Mouse (Mus musculus): ENCODE measurements around the gene Abtb1. TPM values are rescaled to one million over a fixed set of nuclear protein-coding genes. Genes with fewer than 3 reads are reported as not detected.

Abtb1 gene
- polyA plus RNA-seq, 2 experiments = 24.9 to 50.8 TPM

DNA sequence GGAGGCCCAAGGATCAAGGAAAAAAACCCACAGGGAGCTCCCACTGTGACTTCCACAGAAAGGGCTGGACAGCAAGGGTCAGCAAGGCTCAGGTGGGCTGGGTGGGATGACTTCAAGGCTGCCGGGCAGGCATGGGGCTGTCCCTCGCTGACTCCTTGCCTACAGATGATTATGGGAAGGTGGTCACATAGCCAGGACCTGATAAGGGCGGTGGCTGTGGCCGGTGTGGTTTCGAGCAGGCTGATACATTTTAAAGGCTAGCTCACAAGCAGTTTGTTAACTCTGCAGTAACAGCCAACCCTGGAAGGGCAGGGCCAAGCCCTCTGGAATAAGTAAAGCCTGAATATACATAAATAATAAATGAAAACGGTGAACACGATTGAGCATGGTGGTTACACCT is 38.7 kb downstream of the Abtb1 start:
- no peak overlapping the region for H3K9ac ChIP-seq (ENCODE audit: low read depth, low read length, severe bottlenecking)
- no peaks in the 10 kb centered on the region for H3K4me1 ChIP-seq (ENCODE audit: control insufficient read depth, insufficient read depth, low read length)
- no peak for DNase-seq (ENCODE audit: low spot score)
- no peak overlapping the region for H3K27ac ChIP-seq (replicated peaks; ENCODE audit: low read depth, low read length)
- no peak for TF ChIP-seq POLR2A (IDR thresholded peaks at IDR 0.05; ENCODE audit: borderline replicate concordance, extremely low read depth, insufficient read depth, insufficient read length)
- H3K36me3 ChIP-seq (ENCODE audit: control insufficient read depth, insufficient read depth, low read length) = no peaks in the 10 kb centered on the region
- WGBS = 88% methylated on average over 7 of the region's 7 CpGs
- H3K4me2 ChIP-seq (replicated peaks; ENCODE audit: low read depth, low read length, severe bottlenecking) = no peak overlapping the region
- no peaks in the 10 kb centered on the region for H3K27me3 ChIP-seq (ENCODE audit: control insufficient read depth, insufficient read depth, low read length)
- ATAC-seq (ENCODE audit: low FRiP score, low read depth) = no peak
- no peak overlapping the region for H3K4me3 ChIP-seq (replicated peaks; ENCODE audit: low read length)
- no peaks in the 10 kb centered on the region for H3K9me3 ChIP-seq (ENCODE audit: control insufficient read depth, low read length)

DNA sequence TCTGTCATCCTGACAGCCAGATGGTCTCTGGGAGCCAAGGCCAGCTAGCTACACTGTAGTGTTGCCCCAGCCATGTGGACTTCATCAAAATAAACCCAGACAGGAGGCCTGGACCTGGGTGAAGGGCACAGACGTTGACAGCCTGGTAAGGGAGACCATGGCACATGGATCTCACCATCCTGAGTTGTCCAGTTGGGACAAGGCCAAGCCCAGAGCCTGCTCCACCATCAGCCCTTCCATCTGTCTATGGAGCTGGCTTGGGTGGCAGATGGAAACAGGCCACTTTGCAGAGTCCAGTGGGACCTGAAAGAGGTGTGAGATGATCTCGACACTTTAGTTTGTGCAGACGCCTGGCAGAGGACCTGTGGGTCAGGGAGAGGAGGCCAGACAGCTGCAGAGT is 41.0 kb downstream of the Abtb1 start:
- 16% methylated on average over 3 of the region's 3 CpGs for WGBS
- Histone ChIP-seq H3K9ac (ENCODE audit: low read depth, low read length, severe bottlenecking) (no peak overlapping the region), H3K9me3 (ENCODE audit: control insufficient read depth, low read length) (no peaks in the 10 kb centered on the region), H3K4me3 (replicated peaks; ENCODE audit: low read length) (no peak overlapping the region), H3K36me3 (ENCODE audit: control insufficient read depth, insufficient read depth, low read length) (no peaks in the 10 kb centered on the region), H3K27me3 (ENCODE audit: control insufficient read depth, insufficient read depth, low read length) (no peaks in the 10 kb centered on the region), H3K27ac (replicated peaks; ENCODE audit: low read depth, low read length) (0 out of 2 replicates have a peak overlapping the region, but pooled peaks have one; percentile 8), H3K4me1 (ENCODE audit: control insufficient read depth, insufficient read depth, low read length) (no peaks in the 10 kb centered on the region), H3K4me2 (replicated peaks; ENCODE audit: low read depth, low read length, severe bottlenecking) (no peak overlapping the region)
- no peak for TF ChIP-seq POLR2A (IDR thresholded peaks at IDR 0.05; ENCODE audit: borderline replicate concordance, extremely low read depth, insufficient read depth, insufficient read length)
- ATAC-seq (ENCODE audit: low FRiP score, low read depth) (no peak), DNase-seq (ENCODE audit: low spot score) (no peak)

DNA sequence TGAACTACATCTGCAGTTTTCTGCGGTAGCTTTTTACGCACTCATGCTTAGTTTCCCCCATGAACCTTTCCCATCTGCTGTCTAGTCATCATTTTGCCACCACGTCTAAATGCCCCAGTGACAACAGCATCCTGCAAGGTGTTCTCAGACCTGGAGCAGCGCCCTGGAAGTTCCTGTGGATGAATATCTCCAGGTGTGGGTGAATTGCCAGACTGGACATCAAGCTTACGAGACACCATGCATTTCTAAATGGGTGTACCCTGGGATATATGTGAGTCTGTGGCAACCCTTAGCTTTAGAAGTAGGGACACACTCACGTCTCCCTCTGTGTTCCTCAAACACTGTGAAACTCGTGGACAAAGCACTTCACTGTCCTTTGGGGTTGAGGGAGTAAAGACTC is 41.6 kb downstream of the Abtb1 start:
- no peaks in the 10 kb centered on the region for H3K27me3 ChIP-seq (ENCODE audit: control insufficient read depth, insufficient read depth, low read length)

DNA sequence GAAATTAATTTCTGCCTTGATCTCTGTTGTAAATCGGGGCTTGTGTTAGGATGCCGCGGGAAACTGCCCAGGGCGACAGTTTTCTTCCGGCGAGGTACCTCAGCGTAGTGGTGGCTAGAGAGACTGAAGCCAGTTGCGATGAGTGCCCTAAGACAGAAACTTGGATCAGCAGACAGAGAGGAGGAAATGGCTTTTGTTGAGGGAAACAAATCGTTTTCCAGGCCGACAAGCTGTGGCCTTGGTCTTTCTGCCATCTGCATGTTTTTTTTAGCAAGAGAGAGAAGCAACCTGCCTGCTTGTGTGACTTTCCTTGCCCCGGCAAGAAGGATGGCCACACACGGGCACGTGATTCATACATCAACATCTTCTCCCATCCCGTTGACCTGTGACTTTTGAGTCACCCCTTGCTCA is 47.2 kb downstream of the Abtb1 start:
- H3K27ac ChIP-seq (replicated peaks; ENCODE audit: low read depth, low read length) = no peak overlapping the region
- H3K4me2 ChIP-seq (replicated peaks; ENCODE audit: low read depth, low read length, severe bottlenecking) = no peak overlapping the region
- H3K27me3 ChIP-seq (ENCODE audit: control insufficient read depth, insufficient read depth, low read length) = no peaks in the 10 kb centered on the region
- no peaks in the 10 kb centered on the region for H3K9me3 ChIP-seq (ENCODE audit: control insufficient read depth, low read length)
- H3K4me3 ChIP-seq (replicated peaks; ENCODE audit: low read length) = no peak overlapping the region
- no peak overlapping the region for H3K9ac ChIP-seq (ENCODE audit: low read depth, low read length, severe bottlenecking)
- DNase-seq (ENCODE audit: low spot score) (no peak), ATAC-seq (ENCODE audit: low FRiP score, low read depth) (no peak)
- no peak for TF ChIP-seq POLR2A (IDR thresholded peaks at IDR 0.05; ENCODE audit: borderline replicate concordance, extremely low read depth, insufficient read depth, insufficient read length)
- H3K36me3 ChIP-seq (ENCODE audit: control insufficient read depth, insufficient read depth, low read length) = no peaks in the 10 kb centered on the region
- 31% methylated on average over 14 of the region's 14 CpGs for WGBS
- H3K4me1 ChIP-seq (ENCODE audit: control insufficient read depth, insufficient read depth, low read length) = peaks cover 4% of the 10 kb centered on the region; the same call in 1 of the 2 replicates

More for the DNA sequence above, 41.6 kb downstream of the Abtb1 start:
- Histone ChIP-seq H3K9ac (ENCODE audit: low read depth, low read length, severe bottlenecking) (no peak overlapping the region), H3K27ac (replicated peaks; ENCODE audit: low read depth, low read length) (no peak overlapping the region), H3K4me2 (replicated peaks; ENCODE audit: low read depth, low read length, severe bottlenecking) (no peak overlapping the region), H3K4me1 (ENCODE audit: control insufficient read depth, insufficient read depth, low read length) (no peaks in the 10 kb centered on the region), H3K4me3 (replicated peaks; ENCODE audit: low read length) (no peak overlapping the region), H3K9me3 (ENCODE audit: control insufficient read depth, low read length) (no peaks in the 10 kb centered on the region), H3K36me3 (ENCODE audit: control insufficient read depth, insufficient read depth, low read length) (no peaks in the 10 kb centered on the region)
- TF ChIP-seq POLR2A (IDR thresholded peaks at IDR 0.05; ENCODE audit: borderline replicate concordance, extremely low read depth, insufficient read depth, insufficient read length) = no peak
- 76% methylated on average over 7 of the region's 7 CpGs for WGBS
- ATAC-seq (ENCODE audit: low FRiP score, low read depth) (no peak), DNase-seq (ENCODE audit: low spot score) (no peak)

DNA sequence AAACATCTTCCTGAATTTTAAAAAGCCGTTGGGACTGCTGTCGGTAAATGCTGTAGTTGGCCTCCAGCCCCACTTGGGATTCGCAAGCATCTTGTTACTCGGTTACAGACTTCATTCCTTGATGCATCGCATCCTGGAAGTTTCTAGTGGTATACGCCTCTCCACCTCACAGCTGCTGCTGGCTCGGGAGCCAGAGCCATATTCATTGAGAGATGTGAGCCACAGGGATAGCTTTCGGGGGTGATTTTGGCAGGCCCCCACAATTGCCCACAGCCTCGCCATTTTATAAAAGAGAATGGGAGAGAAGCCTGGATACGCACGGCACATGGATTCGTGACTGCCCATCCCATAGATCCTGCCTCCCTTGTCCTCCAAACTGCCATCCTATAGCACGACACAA is 47.9 kb downstream of the Abtb1 start:
- 60% methylated on average over 13 of the region's 13 CpGs for WGBS
- Histone ChIP-seq H3K9me3 (ENCODE audit: control insufficient read depth, low read length) (no peaks in the 10 kb centered on the region), H3K4me2 (replicated peaks; ENCODE audit: low read depth, low read length, severe bottlenecking) (no peak overlapping the region), H3K27me3 (ENCODE audit: control insufficient read depth, insufficient read depth, low read length) (no peaks in the 10 kb centered on the region), H3K9ac (ENCODE audit: low read depth, low read length, severe bottlenecking) (no peak overlapping the region), H3K4me3 (replicated peaks; ENCODE audit: low read length) (no peak overlapping the region), H3K36me3 (ENCODE audit: control insufficient read depth, insufficient read depth, low read length) (no peaks in the 10 kb centered on the region), H3K4me1 (ENCODE audit: control insufficient read depth, insufficient read depth, low read length) (peaks cover 4% of the 10 kb centered on the region; the same call in 1 of the 2 replicates), H3K27ac (replicated peaks; ENCODE audit: low read depth, low read length) (no peak overlapping the region)
- ATAC-seq (ENCODE audit: low FRiP score, low read depth) = no peak
- TF ChIP-seq POLR2A (IDR thresholded peaks at IDR 0.05; ENCODE audit: borderline replicate concordance, extremely low read depth, insufficient read depth, insufficient read length) = no peak
- no peak for DNase-seq (ENCODE audit: low spot score)

DNA sequence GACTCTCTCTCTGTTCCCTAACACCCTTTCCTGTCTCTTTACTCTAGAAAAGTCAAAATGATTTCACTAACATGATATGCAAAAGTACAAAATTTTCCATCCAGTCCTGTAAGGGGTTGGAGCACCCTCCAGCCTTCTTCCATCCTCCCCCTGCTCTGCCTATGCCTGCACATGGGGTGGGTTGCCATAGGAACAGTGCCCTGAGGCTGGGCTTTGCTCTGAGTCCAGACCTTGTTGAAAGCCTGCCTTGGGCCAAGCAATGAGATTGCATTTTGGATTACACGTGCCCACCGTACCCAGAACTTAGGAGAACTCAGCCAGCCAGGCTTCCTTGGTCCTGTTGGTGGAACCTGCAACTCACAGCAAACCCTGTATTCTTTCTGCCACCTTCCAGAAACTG is 48.5 kb downstream of the Abtb1 start:
- Histone ChIP-seq H3K4me2 (replicated peaks; ENCODE audit: low read depth, low read length, severe bottlenecking) (no peak overlapping the region), H3K27ac (replicated peaks; ENCODE audit: low read depth, low read length) (no peak overlapping the region), H3K4me1 (ENCODE audit: control insufficient read depth, insufficient read depth, low read length) (peaks cover 4% of the 10 kb centered on the region; the same call in 1 of the 2 replicates), H3K27me3 (ENCODE audit: control insufficient read depth, insufficient read depth, low read length) (no peaks in the 10 kb centered on the region), H3K4me3 (replicated peaks; ENCODE audit: low read length) (no peak overlapping the region), H3K9ac (ENCODE audit: low read depth, low read length, severe bottlenecking) (no peak overlapping the region), H3K36me3 (ENCODE audit: control insufficient read depth, insufficient read depth, low read length) (no peaks in the 10 kb centered on the region), H3K9me3 (ENCODE audit: control insufficient read depth, low read length) (no peaks in the 10 kb centered on the region)
- 29% methylated on average over 2 of the region's 2 CpGs for WGBS
- TF ChIP-seq POLR2A (IDR thresholded peaks at IDR 0.05; ENCODE audit: borderline replicate concordance, extremely low read depth, insufficient read depth, insufficient read length) = no peak
- DNase-seq (ENCODE audit: low spot score) = no peak
- ATAC-seq (ENCODE audit: low FRiP score, low read depth) = no peak

Measured in limb, embryonic 14.5 days (tissue).